Mouse (Mus musculus) embryo, embryonic 9.5 days (tissue): Measurements from ENCODE around the gene Zfp286.

ENCODE experiments used
- DNase-seq: peaks from one replicate; pipeline ENCODE4 v3.0.0-alpha.2; 2017; ENCODE audit errors: extremely low spot score

Zfp286 gene

GRCm38 (mm10) chr11:62788935-62789616 lies at the start of gene Zfp286:
Gene Zfp286, minus strand, starts transcription at chr11:62789462.
- DNase-seq: peak; percentile 91

- DNase-seq: no peak
Measured at GRCm38 (mm10) chr11:62831906-62832305, 42.6 kb upstream of the Zfp286 start.

GRCm38 (mm10) chr11:62830387-62830786 lies 41.1 kb upstream of the Zfp286 start:
- DNase-seq: no peak

- DNase-seq: no peak
Measured at GRCm38 (mm10) chr11:62827911-62828310, 38.6 kb upstream of the Zfp286 start.

GRCm38 (mm10) chr11:62827135-62827534 lies 37.9 kb upstream of the Zfp286 start:
- no peak for DNase-seq

GRCm38 (mm10) chr11:62826106-62826733 lies 37.0 kb upstream of the Zfp286 start:
- no peak for DNase-seq

- no peak for DNase-seq
Measured at GRCm38 (mm10) chr11:62825222-62826105, 36.2 kb upstream of the Zfp286 start.

GRCm38 (mm10) chr11:62824211-62824610 lies 34.9 kb upstream of the Zfp286 start:
- DNase-seq: no peak

GRCm38 (mm10) chr11:62821893-62822292 lies 32.6 kb upstream of the Zfp286 start:
- DNase-seq: no peak

GRCm38 (mm10) chr11:62820661-62821437 lies 31.6 kb upstream of the Zfp286 start:
- DNase-seq: peak; percentile 39

- DNase-seq: peak; percentile 65
Measured at GRCm38 (mm10) chr11:62820059-62820541, 30.8 kb upstream of the Zfp286 start, which contains the start of gene Trim16. Gene Trim16, plus strand, starts transcription at chr11:62820231.

- DNase-seq: no peak
Measured at GRCm38 (mm10) chr11:62819059-62819686, 29.9 kb upstream of the Zfp286 start.

- DNase-seq: no peak
Measured at GRCm38 (mm10) chr11:62816591-62816990, 27.3 kb upstream of the Zfp286 start.

GRCm38 (mm10) chr11:62815438-62815837 lies 26.2 kb upstream of the Zfp286 start:
- DNase-seq: no peak

GRCm38 (mm10) chr11:62814625-62815024 lies 25.4 kb upstream of the Zfp286 start:
- no peak for DNase-seq

GRCm38 (mm10) chr11:62813970-62814624 lies 24.8 kb upstream of the Zfp286 start:
- no peak for DNase-seq

- no peak for DNase-seq
Measured at GRCm38 (mm10) chr11:62813497-62813896, 24.2 kb upstream of the Zfp286 start.

GRCm38 (mm10) chr11:62812268-62812667 lies 23.0 kb upstream of the Zfp286 start:
- no peak for DNase-seq

- DNase-seq: no peak
Measured at GRCm38 (mm10) chr11:62809201-62809600, 19.9 kb upstream of the Zfp286 start.

- no peak for DNase-seq
Measured at GRCm38 (mm10) chr11:62807965-62808364, 18.7 kb upstream of the Zfp286 start.
